Mouse (Mus musculus) heart, adult 11 months (tissue): ENCODE measurements around the gene Olfr1487.
"Not testable (repeated sequence)": the region's sequence is repeated elsewhere in the genome, so short reads cannot be mapped to it uniquely, and the experiment has no call there.

Experiments used
- DNase-seq: peaks from one replicate; pipeline ENCODE4 v3.0.0; 2022

Olfr1487 gene

DNA sequence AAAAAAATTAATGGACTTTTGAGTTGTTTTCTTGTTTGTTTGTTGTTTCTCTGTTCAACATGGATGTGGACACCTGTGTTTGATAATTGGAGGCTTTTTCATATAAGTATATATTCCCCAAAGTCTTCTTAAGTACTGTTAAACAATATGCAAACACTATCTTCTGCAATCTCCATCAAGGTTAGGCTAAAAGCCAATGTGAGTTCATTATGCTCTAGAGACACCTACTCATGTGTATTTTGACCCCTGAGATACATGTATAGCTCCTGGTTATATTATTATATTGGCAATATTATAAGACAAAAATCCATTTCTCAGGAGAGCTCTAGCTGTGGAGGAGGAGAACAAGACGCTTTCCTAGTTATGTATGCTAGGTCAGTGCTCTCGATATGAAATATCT is at the start of gene Olfr1487:
Gene Olfr1487 (plus strand): TSS at position 301 of the 400 bp plus-strand sequence.
- not testable (repeated sequence) for DNase-seq

DNA sequence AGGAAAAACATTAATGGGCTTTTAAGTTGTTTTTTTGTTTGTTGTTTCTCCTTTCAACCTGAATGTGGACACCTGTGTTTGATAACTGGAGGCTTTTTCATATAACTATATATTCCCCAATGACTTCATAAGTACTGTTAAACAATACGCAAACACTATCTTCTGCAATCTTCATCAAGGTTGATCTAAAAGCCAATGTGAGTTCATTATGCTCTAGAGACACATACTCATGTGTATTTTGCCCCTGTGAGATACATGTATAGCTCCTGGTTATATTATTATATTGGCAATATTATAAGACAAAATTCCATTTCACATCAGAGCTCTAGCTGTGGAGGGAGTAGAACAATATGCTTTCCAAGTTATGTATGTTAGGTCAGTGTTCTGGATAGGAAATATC is 34.0 kb upstream of the Olfr1487 start, which contains the start of gene Olfr1484:
Gene Olfr1484 (plus strand): TSS at position 301 of the 400 bp plus-strand sequence.
- no peak for DNase-seq

GRCm38 (mm10) chr19:13631321-13631720 is 14.1 kb downstream of the Olfr1487 start, which contains the start of gene Olfr1489:
TSS of gene Olfr1489 (plus strand) at chr19:13631621.
- no peak for DNase-seq

DNA sequence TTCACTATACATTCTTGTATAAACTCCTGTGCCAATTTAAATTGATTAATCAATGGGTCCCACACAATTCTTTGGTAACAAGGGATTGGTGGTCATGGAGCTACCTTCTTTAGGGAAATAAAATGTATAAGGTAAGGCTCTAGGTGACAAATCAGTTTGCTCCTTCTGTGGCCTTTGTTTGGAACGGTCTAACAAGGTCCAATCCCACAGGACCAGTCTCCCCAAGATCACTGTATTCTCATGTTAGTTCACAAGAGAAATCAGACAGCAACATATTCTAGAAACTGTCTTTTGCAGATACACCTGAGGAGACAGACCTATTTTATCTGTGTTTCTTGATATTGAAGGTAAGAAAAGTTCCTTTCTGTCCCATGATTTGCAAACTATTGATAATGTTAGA is 33.6 kb downstream of the Olfr1487 start, which contains the start of gene Olfr1490:
Gene Olfr1490 (plus strand): TSS at position 301 of the 400 bp plus-strand sequence.
- no peak for DNase-seq
